Mouse (Mus musculus) embryonic facial prominence, embryonic 14.5 days (tissue): Measurements from ENCODE around the gene Glyctk. TPM values are rescaled to one million over a fixed set of nuclear protein-coding genes. Genes with fewer than 3 reads are reported as not detected.

ENCODE experiments used
- ATAC-seq: fragments of 200-750 bp; cut with Nextera tagmentation; 2 replicates; pipeline ENCODE4 v1.8.0; 2017; ENCODE audit warnings: low read depth, moderate number of reproducible peaks, moderate TSS enrichment
- DNase-seq: peaks from one replicate; pipeline ENCODE4 v3.0.0-alpha.2; 2015; ENCODE audit warnings: low spot score
- H3K27ac ChIP-seq: fragments of 300-500 bp; sonication (generic); replicated peaks from 2 replicates; pipeline ENCODE4 v1.5.1; 2014; ENCODE audit warnings: low read depth, mild to moderate bottlenecking, low read length, moderate library complexity
- H3K27me3 ChIP-seq: fragments of 300-500 bp; sonication (generic); replicated peaks from 2 replicates; pipeline ENCODE4 v1.6.1; 2014; ENCODE audit warnings: low read length; ENCODE audit not compliant: control insufficient read depth, insufficient read depth
- H3K36me3 ChIP-seq: fragments of 300-500 bp; sonication (generic); 2 replicates; pipeline ENCODE4 v1.6.1; 2014; ENCODE audit warnings: low read length, mixed read lengths; ENCODE audit not compliant: control insufficient read depth, insufficient read depth
- H3K4me1 ChIP-seq: fragments of 300-500 bp; sonication (generic); 2 replicates; pipeline ENCODE4 v1.6.1; 2014; ENCODE audit warnings: antibody characterized with exemption, low read length; ENCODE audit not compliant: control insufficient read depth, insufficient read depth
- H3K4me2 ChIP-seq: fragments of 300-500 bp; sonication (generic); 2 replicates; pipeline ENCODE4 v1.6.1; 2014; ENCODE audit warnings: low read depth, mild to moderate bottlenecking, low read length, moderate library complexity, mixed read lengths
- H3K4me3 ChIP-seq: fragments of 300-500 bp; sonication (generic); 2 replicates; pipeline ENCODE4 v1.5.1; 2014; ENCODE audit warnings: low read depth, mild to moderate bottlenecking, low read length
- H3K9ac ChIP-seq: fragments of 300-500 bp; sonication (generic); 2 replicates; pipeline ENCODE4 v1.6.1; 2014; ENCODE audit warnings: low read depth, mild to moderate bottlenecking, low read length, moderate library complexity, mixed read lengths
- H3K9me3 ChIP-seq: fragments of 300-500 bp; sonication (generic); 2 replicates; pipeline ENCODE4 v1.6.1; 2016; ENCODE audit warnings: low read length; ENCODE audit not compliant: control insufficient read depth
- WGBS: fragments of 180-500 bp; shearing (Covaris S2); extraction: QIAGEN DNeasy Blood & Tissue Kit; methylation state at CpG from one replicate; pipeline ENCODE4 v1.1.7; 2014; 5-methylcytosine and 5-hydroxymethylcytosine counted together
- polyA plus RNA-seq: library from polyadenylated mRNA; unstranded; fragments of >200 nt; fragmentation: Nextera tagmentation; extraction: Ambion mirVana; gene quantifications from 2 replicates; pipeline ENCODE4 v1.2.1, GENCODE M21; 2014

Gene Glyctk
- polyA plus RNA-seq, 1 experiment from 2014 or later = 1.9 TPM

- H3K36me3 ChIP-seq = peaks cover 99% of the 10 kb centered on the region
- 89% methylated on average over 5 of the region's 5 CpGs for WGBS
These were observed 26.1 kb upstream of the Glyctk start for GRCm38 (mm10) chr9:106183996-106184395.

GRCm38 (mm10) chr9:106182146-106182545 is 24.2 kb upstream of the Glyctk start:
- WGBS = 88% methylated on average over 4 of the region's 4 CpGs
- no peak overlapping the region for H3K4me3 ChIP-seq
- no peak for DNase-seq
- H3K27me3 ChIP-seq = no peaks in the 10 kb centered on the region
- peaks cover 100% of the 10 kb centered on the region for H3K36me3 ChIP-seq
- no peak overlapping the region for H3K4me2 ChIP-seq
- no peak overlapping the region for H3K9ac ChIP-seq
- no peak for ATAC-seq
- no peak overlapping the region for H3K27ac ChIP-seq
- no peaks in the 10 kb centered on the region for H3K9me3 ChIP-seq
- H3K4me1 ChIP-seq = no peaks in the 10 kb centered on the region

More at GRCm38 (mm10) chr9:106183996-106184395, 26.1 kb upstream of the Glyctk start:
- H3K9me3 ChIP-seq = no peaks in the 10 kb centered on the region
- no peak overlapping the region for H3K4me2 ChIP-seq
- no peak for ATAC-seq
- no peaks in the 10 kb centered on the region for H3K4me1 ChIP-seq
- H3K9ac ChIP-seq = no peak overlapping the region
- DNase-seq = no peak
- no peaks in the 10 kb centered on the region for H3K27me3 ChIP-seq
- no peak overlapping the region for H3K27ac ChIP-seq
- H3K4me3 ChIP-seq = no peak overlapping the region

GRCm38 (mm10) chr9:106179964-106180363 is 22.0 kb upstream of the Glyctk start:
- no peaks in the 10 kb centered on the region for H3K27me3 ChIP-seq
- H3K9ac ChIP-seq = no peak overlapping the region
- no peak overlapping the region for H3K27ac ChIP-seq
- no peak for DNase-seq
- H3K4me3 ChIP-seq = no peak overlapping the region
- H3K4me1 ChIP-seq = 0 out of 2 replicates have a peak, but pooled peaks cover 4% of the 10 kb centered on the region
- H3K9me3 ChIP-seq = no peaks in the 10 kb centered on the region
- H3K4me2 ChIP-seq = no peak overlapping the region
- peaks cover 89% of the 10 kb centered on the region for H3K36me3 ChIP-seq
- WGBS = 98% methylated on average over 3 of the region's 3 CpGs
- ATAC-seq = no peak

- no peak overlapping the region for H3K4me3 ChIP-seq
- no peaks in the 10 kb centered on the region for H3K9me3 ChIP-seq
- H3K4me2 ChIP-seq = no peak overlapping the region
- no peak overlapping the region for H3K27ac ChIP-seq
- no peak for ATAC-seq
- no peak overlapping the region for H3K9ac ChIP-seq
- DNase-seq = no peak
- no peaks in the 10 kb centered on the region for H3K27me3 ChIP-seq
- 75% methylated on average over 2 of the region's 2 CpGs for WGBS
- H3K36me3 ChIP-seq = peaks cover 84% of the 10 kb centered on the region
- peaks cover 8% of the 10 kb centered on the region; the same call in 1 of the 2 replicates for H3K4me1 ChIP-seq
These were observed 21.5 kb upstream of the Glyctk start for GRCm38 (mm10) chr9:106179454-106179853.

- no peak overlapping the region for H3K4me2 ChIP-seq
- H3K36me3 ChIP-seq = peaks cover 67% of the 10 kb centered on the region
- no peak overlapping the region for H3K9ac ChIP-seq
- H3K27ac ChIP-seq = no peak overlapping the region
- DNase-seq (no peak), ATAC-seq (no peak)
- H3K27me3 ChIP-seq = no peaks in the 10 kb centered on the region
- H3K4me3 ChIP-seq = no peak overlapping the region
- H3K4me1 ChIP-seq = peaks cover 24% of the 10 kb centered on the region
- WGBS = 88% methylated on average over 6 of the region's 6 CpGs
- H3K9me3 ChIP-seq = no peaks in the 10 kb centered on the region
These were observed 19.9 kb upstream of the Glyctk start for GRCm38 (mm10) chr9:106177799-106178198.

- Histone ChIP-seq H3K4me1 (peaks cover 27% of the 10 kb centered on the region), H3K9ac (no peak overlapping the region), H3K4me3 (no peak overlapping the region), H3K4me2 (no peak overlapping the region), H3K36me3 (peaks cover 57% of the 10 kb centered on the region), H3K27me3 (no peaks in the 10 kb centered on the region), H3K27ac (no peak overlapping the region), H3K9me3 (no peaks in the 10 kb centered on the region)
- no peak for DNase-seq
- 81% methylated on average over 5 of the region's 5 CpGs for WGBS
- no peak for ATAC-seq
These were observed 18.8 kb upstream of the Glyctk start for GRCm38 (mm10) chr9:106176769-106177168.

- H3K4me1 ChIP-seq = peaks cover 27% of the 10 kb centered on the region
- H3K9ac ChIP-seq = peak overlapping the region; percentile 4; the same call in 1 of the 2 replicates
- H3K27ac ChIP-seq = no peak overlapping the region
- 55% methylated on average over 3 of the region's 3 CpGs for WGBS
- no peaks in the 10 kb centered on the region for H3K9me3 ChIP-seq
- H3K27me3 ChIP-seq = no peaks in the 10 kb centered on the region
- no peak overlapping the region for H3K4me2 ChIP-seq
- ATAC-seq = no peak
- peaks cover 46% of the 10 kb centered on the region for H3K36me3 ChIP-seq
- no peak for DNase-seq
- H3K4me3 ChIP-seq = no peak overlapping the region
These were observed 17.7 kb upstream of the Glyctk start for GRCm38 (mm10) chr9:106175552-106176200.

- Histone ChIP-seq H3K36me3 (peaks cover 23% of the 10 kb centered on the region), H3K27me3 (no peaks in the 10 kb centered on the region), H3K9ac (0 out of 2 replicates have a peak overlapping the region, but pooled peaks have one; percentile 92), H3K4me1 (peaks cover 27% of the 10 kb centered on the region), H3K4me3 (peak overlapping the region; percentile 73), H3K9me3 (no peaks in the 10 kb centered on the region), H3K4me2 (peak overlapping the region; percentile 61), H3K27ac (no peak overlapping the region)
- no peak for ATAC-seq
- WGBS = 47% methylated on average over 2 of the region's 2 CpGs
- DNase-seq = no peak
These were observed 15.4 kb upstream of the Glyctk start for GRCm38 (mm10) chr9:106173363-106173762.

- no peak for DNase-seq
- no peaks in the 10 kb centered on the region for H3K27me3 ChIP-seq
- H3K4me2 ChIP-seq = peak overlapping the region; percentile 61
- peak overlapping the region; percentile 92 for H3K9ac ChIP-seq
- H3K9me3 ChIP-seq = no peaks in the 10 kb centered on the region
- 7% methylated on average over 3 of the region's 3 CpGs for WGBS
- no peak overlapping the region for H3K27ac ChIP-seq
- ATAC-seq = no peak
- H3K36me3 ChIP-seq = peaks cover 15% of the 10 kb centered on the region
- peaks cover 27% of the 10 kb centered on the region for H3K4me1 ChIP-seq
- H3K4me3 ChIP-seq = peak overlapping the region; percentile 73
These were observed 14.6 kb upstream of the Glyctk start for GRCm38 (mm10) chr9:106172527-106172926.
